In genomic region chr17:50019090-50019489, GRCm38 (mm10) we compare ENCODE assay signal across 11 mouse cellular contexts.
DNase-seq lines count a peak whose midpoint lies in the region; ATAC-seq and TF ChIP-seq lines count a peak whose summit lies in the region.
"Had no signal": no experiment of that assay in that cellular context is flagged by ENCODE, and none has a peak within 500 bp of the region (broad histone marks: within the 10 kb centered on the region; RNA-seq: fewer than 3 reads in every experiment).

No protein-coding gene starts in this region.

- peaks cover 2% of the 10 kb centered on the region for H3K36me3 ChIP-seq in erythroblast, embryonic 14.5 days (ENCODE audit: control insufficient read depth)
- H3K36me3 ChIP-seq in hindbrain, embryonic 16.5 days (ENCODE audit: control insufficient read depth, insufficient read depth, low read length): no peaks in the 10 kb centered on the region
- H3K36me3 ChIP-seq: limb, embryonic 15.5 days had no signal

- no peaks in the 10 kb centered on the region for H3K9me3 ChIP-seq in erythroblast, embryonic 14.5 days (ENCODE audit: control insufficient read depth, low read length)
- H3K9me3 ChIP-seq in hindbrain, embryonic 16.5 days (ENCODE audit: control insufficient read depth, low read length): no peaks in the 10 kb centered on the region
- H3K9me3 ChIP-seq: limb, embryonic 15.5 days had no signal

- no peak for ATAC-seq in hindbrain, embryonic 16.5 days
- ATAC-seq: Patski had no signal

- DNase-seq in layer of hippocampus, adult 2 months (ENCODE audit: low spot score in 2 of 2): peak; percentile 50 to 53
- no peak for DNase-seq in layer of hippocampus, postnatal 10 days (ENCODE audit: low spot score in 2 of 2)
- DNase-seq in retina, embryonic 14.5 days (ENCODE audit: low spot score): peak; percentile 28
- DNase-seq in kidney, postnatal 4 days: no peak
- no peak for DNase-seq in kidney, adult 18-20 months
- no peak for DNase-seq in heart, adult 8-10 months (ENCODE audit: low spot score)
- DNase-seq: heart, postnatal 10 days had no signal

- peak overlapping the region; percentile 11; the same call in 1 of the 2 replicates for H3K9ac ChIP-seq in hindbrain, embryonic 16.5 days (ENCODE audit: low read depth, low read length)
- H3K9ac ChIP-seq: limb, embryonic 15.5 days had no signal

- WGBS in hindbrain, embryonic 16.5 days: 37% methylated on average over 5 of the region's 5 CpGs

- no peak overlapping the region for H3K4me2 ChIP-seq in hindbrain, embryonic 16.5 days (ENCODE audit: low read length)
- H3K4me2 ChIP-seq: limb, embryonic 15.5 days had no signal

- no peak for TF ChIP-seq CTCF in layer of hippocampus, adult 2 months (conservative IDR thresholded peaks at IDR 0.05)

- no peak overlapping the region for H3K4me3 ChIP-seq in layer of hippocampus, adult 2 months
- H3K4me3 ChIP-seq in erythroblast, embryonic 14.5 days (replicated peaks): peak overlapping the region; percentile 23
- H3K4me3 ChIP-seq in hindbrain, embryonic 16.5 days (ENCODE audit: low read length): no peak overlapping the region
- H3K4me3 ChIP-seq: limb, embryonic 15.5 days had no signal

- peak overlapping the region; percentile 89 for H3K27ac ChIP-seq in layer of hippocampus, adult 2 months
- H3K27ac ChIP-seq in hindbrain, embryonic 16.5 days (ENCODE audit: low read depth, low read length): no peak overlapping the region
- H3K27ac ChIP-seq: limb, embryonic 15.5 days had no signal

- H3K27me3 ChIP-seq in erythroblast, embryonic 14.5 days (ENCODE audit: control insufficient read depth): no peaks in the 10 kb centered on the region
- H3K27me3 ChIP-seq in hindbrain, embryonic 16.5 days (replicated peaks; ENCODE audit: control insufficient read depth, insufficient read depth, low read length): no peaks in the 10 kb centered on the region
- H3K27me3 ChIP-seq: limb, embryonic 15.5 days had no signal

- peaks cover 89% of the 10 kb centered on the region for H3K4me1 ChIP-seq in erythroblast, embryonic 14.5 days (ENCODE audit: control insufficient read depth)
- H3K4me1 ChIP-seq in hindbrain, embryonic 16.5 days (ENCODE audit: control insufficient read depth, insufficient read depth, low read depth, low read length): peaks cover 24% of the 10 kb centered on the region
- H3K4me1 ChIP-seq: limb, embryonic 15.5 days had no signal

Comparison
In these comparisons a context has a peak if more than half of its experiments do, and no peak if none do; other contexts are left out.
1. DNase-seq: peak in layer of hippocampus, adult 2 months (2 of 2) and retina, embryonic 14.5 days (single experiment); none in layer of hippocampus, postnatal 10 days (0 of 2), kidney, postnatal 4 days (0 of 2), kidney, adult 18-20 months (single experiment) and heart, adult 8-10 months (single experiment).